10 mouse cellular contexts compared by ENCODE assay signal in genomic region chr12:52818588-52818987, GRCm38 (mm10).
DNase-seq lines count a peak whose midpoint lies in the region; ATAC-seq lines count a peak whose summit lies in the region.
"Had no signal": no experiment of that assay in that cellular context is flagged by ENCODE, and none has a peak within 500 bp of the region (broad histone marks: within the 10 kb centered on the region; RNA-seq: fewer than 3 reads in every experiment).

No protein-coding gene starts in this region.

- no peak overlapping the region for H3K4me2 ChIP-seq in kidney, embryonic 14.5 days (replicated peaks; ENCODE audit: low read depth, low read length)
- H3K4me2 ChIP-seq: limb, embryonic 13.5 days had no signal

- 77% methylated on average over 7 of the region's 7 CpGs for WGBS in kidney, embryonic 14.5 days

- H3K9me3 ChIP-seq in kidney, embryonic 14.5 days (ENCODE audit: control insufficient read depth, low read length): no peaks in the 10 kb centered on the region
- H3K9me3 ChIP-seq in megakaryocyte, embryonic 14.5 days: peaks cover 6% of the 10 kb centered on the region; the same call in 1 of the 2 replicates
- H3K9me3 ChIP-seq: limb, embryonic 13.5 days had no signal

- H3K4me1 ChIP-seq in kidney, embryonic 14.5 days (ENCODE audit: control insufficient read depth, insufficient read depth, low read length): no peaks in the 10 kb centered on the region
- H3K4me1 ChIP-seq in megakaryocyte, embryonic 14.5 days: 0 out of 2 replicates have a peak, but pooled peaks cover 3% of the 10 kb centered on the region
- H3K4me1 ChIP-seq: limb, embryonic 13.5 days had no signal

- ATAC-seq in kidney, embryonic 14.5 days (ENCODE audit: low FRiP score, low TSS enrichment): no peak
- ATAC-seq in erythroblast, adult 5-6 weeks (replicated peaks; ENCODE audit: low FRiP score, poor library complexity, severe bottlenecking): no peak

- H3K4me3 ChIP-seq in kidney, embryonic 14.5 days (ENCODE audit: low read length): no peak overlapping the region
- peak overlapping the region; percentile 19 for H3K4me3 ChIP-seq in megakaryocyte, embryonic 14.5 days (replicated peaks)
- H3K4me3 ChIP-seq: erythroblast, embryonic 14.5 days; limb, embryonic 13.5 days had no signal

- H3K36me3 ChIP-seq in kidney, embryonic 14.5 days (ENCODE audit: control insufficient read depth, insufficient read depth, low read length): no peaks in the 10 kb centered on the region
- H3K36me3 ChIP-seq in megakaryocyte, embryonic 14.5 days (replicated peaks; ENCODE audit: low read length): no peaks in the 10 kb centered on the region
- H3K36me3 ChIP-seq: limb, embryonic 13.5 days had no signal

- H3K27me3 ChIP-seq in kidney, embryonic 14.5 days (ENCODE audit: control insufficient read depth, insufficient read depth, low read length): no peaks in the 10 kb centered on the region
- H3K27me3 ChIP-seq in megakaryocyte, embryonic 14.5 days (replicated peaks): peaks cover 7% of the 10 kb centered on the region
- H3K27me3 ChIP-seq: limb, embryonic 13.5 days had no signal

- no peak overlapping the region for H3K27ac ChIP-seq in kidney, embryonic 14.5 days (ENCODE audit: low read depth, low read length)
- H3K27ac ChIP-seq: limb, embryonic 13.5 days had no signal

- H3K9ac ChIP-seq in kidney, embryonic 14.5 days (ENCODE audit: low read depth, low read length): no peak overlapping the region
- H3K9ac ChIP-seq: limb, embryonic 13.5 days had no signal

- peak; percentile 21 for DNase-seq in kidney, postnatal 10 days
- DNase-seq in MN1 (ENCODE audit: low spot score): peak; percentile 72
- peak; percentile 61 to 80 for DNase-seq in frontal cortex, postnatal 36 days (ENCODE audit: low spot score in 2 of 2)
- no peak for DNase-seq in gastrocnemius, postnatal 4 days (ENCODE audit: low spot score in 2 of 2)
- DNase-seq in thymus, postnatal 10 days (ENCODE audit: low spot score in 2 of 2): no peak

Comparison
In these comparisons a context has a peak if more than half of its experiments do, and no peak if none do; other contexts are left out.
1. DNase-seq: peak in kidney, postnatal 10 days (single experiment), MN1 (single experiment) and frontal cortex, postnatal 36 days (2 of 2); none in gastrocnemius, postnatal 4 days (0 of 2) and thymus, postnatal 10 days (0 of 2).